Mouse (Mus musculus) macrophage (primary cell): ENCODE data around the gene Fosb. TPM values are rescaled to one million over a fixed set of nuclear protein-coding genes. Genes with fewer than 3 reads are reported as not detected.

Source experiments
- H3K27ac ChIP-seq: fragments of 350-480 bp; formaldehyde crosslinking; 2 replicates; pipeline ENCODE4 v1.9.0; 2021
- H3K36me3 ChIP-seq: fragments of 350-480 bp; formaldehyde crosslinking; 2 replicates; pipeline ENCODE4 v1.9.0; 2021; ENCODE audit errors: inconsistent target
- H3K4me3 ChIP-seq: fragments of 350-480 bp; formaldehyde crosslinking; 2 replicates; pipeline ENCODE4 v1.9.0; 2021; ENCODE audit errors: inconsistent target
- H3K79me2 ChIP-seq: fragments of 350-480 bp; formaldehyde crosslinking; 2 replicates; pipeline ENCODE4 v1.9.0; 2021; ENCODE audit errors: inconsistent target
- WGBS: methylation state at CpG from one replicate; pipeline ENCODE4 v1.1.7; 2026; ENCODE audit warnings: inconsistent platforms; ENCODE audit not compliant: missing documents; 5-methylcytosine and 5-hydroxymethylcytosine counted together
- polyA plus RNA-seq: library from polyadenylated mRNA; stranded (reverse); fragments of 250-400 nt; gene quantifications from 3 replicates; pipeline ENCODE4 v1.2.4, GENCODE M21; 2018; ENCODE audit warnings: inconsistent platforms

The Fosb gene
- polyA plus RNA-seq, 1 experiment from 2014 or later: 2.0 TPM

- Histone ChIP-seq H3K4me3 (peak overlapping the region; percentile 82), H3K27ac (peak overlapping the region; percentile 71), H3K36me3 (peaks cover 10% of the 10 kb centered on the region; the same call in 1 of the 2 replicates), H3K79me2 (peaks cover 70% of the 10 kb centered on the region)
- 25% methylated on average over 10 of the region's 10 CpGs for WGBS
Observed at GRCm38 (mm10) chr7:19268993-19269681, 40.7 kb downstream of the Fosb start.

- H3K4me3 ChIP-seq: no peak overlapping the region
- peak overlapping the region; percentile 25; the same call in 1 of the 2 replicates for H3K27ac ChIP-seq
- WGBS: 21% methylated on average over 10 of the region's 10 CpGs
- peaks cover 74% of the 10 kb centered on the region for H3K79me2 ChIP-seq
- H3K36me3 ChIP-seq: peaks cover 31% of the 10 kb centered on the region; the same call in 1 of the 2 replicates
Observed at GRCm38 (mm10) chr7:19267051-19267450, 42.8 kb downstream of the Fosb start.

GRCm38 (mm10) chr7:19265928-19266822 lies 43.7 kb downstream of the Fosb start:
- Histone ChIP-seq H3K36me3 (peaks cover 40% of the 10 kb centered on the region; the same call in 1 of the 2 replicates), H3K4me3 (no peak overlapping the region), H3K79me2 (peaks cover 74% of the 10 kb centered on the region), H3K27ac (peak overlapping the region; percentile 25)
- 16% methylated on average over 10 of the region's 10 CpGs for WGBS

- Histone ChIP-seq H3K36me3 (peaks cover 50% of the 10 kb centered on the region; the same call in 1 of the 2 replicates), H3K27ac (no peak overlapping the region), H3K4me3 (no peak overlapping the region), H3K79me2 (peaks cover 64% of the 10 kb centered on the region)
- WGBS: 85% methylated on average over 7 of the region's 7 CpGs
Observed at GRCm38 (mm10) chr7:19265147-19265546, 44.7 kb downstream of the Fosb start.

- Histone ChIP-seq H3K36me3 (peaks cover 63% of the 10 kb centered on the region; the same call in 1 of the 2 replicates), H3K27ac (no peak overlapping the region), H3K79me2 (no peaks in the 10 kb centered on the region; the same call in 1 of the 2 replicates), H3K4me3 (no peak overlapping the region)
- WGBS: 87% methylated on average over 3 of the region's 3 CpGs
Observed at GRCm38 (mm10) chr7:19258336-19258735, 51.5 kb downstream of the Fosb start.

- Histone ChIP-seq H3K36me3 (peaks cover 55% of the 10 kb centered on the region; the same call in 1 of the 2 replicates), H3K79me2 (no peaks in the 10 kb centered on the region), H3K4me3 (no peak overlapping the region), H3K27ac (no peak overlapping the region)
- WGBS: 30% methylated on average over 10 of the region's 11 CpGs
Observed at GRCm38 (mm10) chr7:19257390-19258022, 52.3 kb downstream of the Fosb start.

GRCm38 (mm10) chr7:19256567-19256966 lies 53.3 kb downstream of the Fosb start:
- H3K36me3 ChIP-seq: peaks cover 45% of the 10 kb centered on the region; the same call in 1 of the 2 replicates
- 27% methylated on average over 7 of the region's 7 CpGs for WGBS
- no peaks in the 10 kb centered on the region for H3K79me2 ChIP-seq
- H3K27ac ChIP-seq: no peak overlapping the region
- H3K4me3 ChIP-seq: no peak overlapping the region

GRCm38 (mm10) chr7:19255395-19255794 lies 54.5 kb downstream of the Fosb start:
- H3K36me3 ChIP-seq: peaks cover 34% of the 10 kb centered on the region; the same call in 1 of the 2 replicates

GRCm38 (mm10) chr7:19253437-19253836 lies 56.4 kb downstream of the Fosb start:
- Histone ChIP-seq H3K27ac (no peak overlapping the region), H3K36me3 (peaks cover 15% of the 10 kb centered on the region; the same call in 1 of the 2 replicates), H3K79me2 (no peaks in the 10 kb centered on the region), H3K4me3 (no peak overlapping the region)
- WGBS: 91% methylated on average over 5 of the region's 5 CpGs

More at GRCm38 (mm10) chr7:19255395-19255794, 54.5 kb downstream of the Fosb start:
- H3K4me3 ChIP-seq: no peak overlapping the region
- no peak overlapping the region for H3K27ac ChIP-seq
- WGBS: 98% methylated on average over 17 of the region's 17 CpGs
- no peaks in the 10 kb centered on the region for H3K79me2 ChIP-seq

Other genes with a start within 250 kb of the Fosb start
- 0.19 to 12.9 TPM (median 0.32 TPM) in 3 replicates for gene Dmwd, start 233.8 kb downstream of the Fosb start, polyA plus RNA-seq
- gene Dmpk, start 226.2 kb downstream of the Fosb start, polyA plus RNA-seq: 0.66 to 30.4 TPM (median 0.95 TPM) in 3 replicates
- 0.22 to 0.68 TPM (median 0.24 TPM) in 3 replicates for gene Six5, start 215.5 kb downstream of the Fosb start, polyA plus RNA-seq
- not detected in 3 replicates for gene Gm4969, start 191.7 kb downstream of the Fosb start, polyA plus RNA-seq
- gene Fbxo46, start 190.2 kb downstream of the Fosb start, polyA plus RNA-seq: 3.8 to 6.0 TPM (median 4.4 TPM) in 3 replicates
- gene Qpctl, start 160.8 kb downstream of the Fosb start, polyA plus RNA-seq: 9.0 to 15.2 TPM (median 12.0 TPM) in 3 replicates
- 19.9 to 46.5 TPM (median 29.5 TPM) in 3 replicates for gene Snrpd2, start 160.3 kb downstream of the Fosb start, polyA plus RNA-seq
- not detected in 3 replicates for gene Gipr, start 143.9 kb downstream of the Fosb start, polyA plus RNA-seq
- 14.8 to 23.5 TPM (median 15.4 TPM) in 3 replicates for gene Eml2, start 133.6 kb downstream of the Fosb start, polyA plus RNA-seq
- 0.09 TPM in 1 of 3 replicates, not detected in the others for gene Gpr4, start 97.5 kb downstream of the Fosb start, polyA plus RNA-seq
- 17.8 to 20.2 TPM (median 18.5 TPM) in 3 replicates for gene Opa3, start 81.7 kb downstream of the Fosb start, polyA plus RNA-seq
- gene Vasp, start 38.2 kb downstream of the Fosb start, polyA plus RNA-seq: 29.1 to 79.7 TPM (median 69.5 TPM) in 3 replicates
- gene Ppm1n, start 30.0 kb downstream of the Fosb start, polyA plus RNA-seq: 0.38 TPM in 1 of 3 replicates, not detected in the others
- 0.09 to 0.52 TPM (median 0.32 TPM) in 3 replicates for gene Rtn2, start 27.4 kb downstream of the Fosb start, polyA plus RNA-seq
- 16.4 to 18.9 TPM (median 16.8 TPM) in 3 replicates for gene Ercc1, start 34.7 kb upstream of the Fosb start, polyA plus RNA-seq
- gene Cd3eap, start 49.4 kb upstream of the Fosb start, polyA plus RNA-seq: 12.4 to 20.7 TPM (median 20.5 TPM) in 3 replicates
- 2.8 to 2.9 TPM (median 2.8 TPM) in 3 replicates for gene Ppp1r13l, start 49.7 kb upstream of the Fosb start, polyA plus RNA-seq
- gene Ercc2, start 72.0 kb upstream of the Fosb start, polyA plus RNA-seq: 5.6 to 14.2 TPM (median 13.1 TPM) in 3 replicates
- gene Klc3, start 94.1 kb upstream of the Fosb start, polyA plus RNA-seq: not detected in 3 replicates
- gene Ckm, start 94.7 kb upstream of the Fosb start, polyA plus RNA-seq: not detected in 3 replicates
- gene Mark4, start 148.8 kb upstream of the Fosb start, polyA plus RNA-seq: 13.7 to 20.2 TPM (median 14.9 TPM) in 3 replicates
- 0.07 TPM in 1 of 3 replicates, not detected in the others for gene Exoc3l2, start 153.3 kb upstream of the Fosb start, polyA plus RNA-seq
- 5.7 to 9.3 TPM (median 6.9 TPM) in 3 replicates for gene Bloc1s3, start 198.3 kb upstream of the Fosb start, polyA plus RNA-seq
- gene Trappc6a, start 198.3 kb upstream of the Fosb start, polyA plus RNA-seq: 9.4 to 41.1 TPM (median 33.5 TPM) in 3 replicates
- not detected in 3 replicates for gene Nkpd1, start 207.8 kb upstream of the Fosb start, polyA plus RNA-seq